Mouse (Mus musculus) ES-Bruce4 (cell line): ENCODE measurements at regions not wholly inside any gene's neighbourhood (a gene's known extent, or its start where the extent isn't known, plus 50 kb on each side); places are given as distances from the start of the nearest gene placed in this dataset.
A peak's percentile ranks its signal among the peaks of the same experiment; 100 is the strongest.

ENCODE experiments used
- H3K27ac ChIP-seq: 2 replicates; pipeline ENCODE4 v1.5.1; 2012; ENCODE audit warnings: low read length, inconsistent platforms; ENCODE audit not compliant: insufficient read depth
- H3K27me3 ChIP-seq: 2 replicates; pipeline ENCODE4 v1.6.1; 2012; ENCODE audit warnings: mild to moderate bottlenecking, low read length, inconsistent platforms; ENCODE audit not compliant: control insufficient read depth, poor library complexity, insufficient read depth, severe bottlenecking
- H3K36me3 ChIP-seq: 2 replicates; pipeline ENCODE4 v1.6.1; 2012; ENCODE audit warnings: inconsistent platforms, mild to moderate bottlenecking, low read length, moderate library complexity; ENCODE audit not compliant: control insufficient read depth, poor library complexity, insufficient read depth, severe bottlenecking
- H3K4me1 ChIP-seq: one replicate; pipeline ENCODE4 v1.8.1; 2011; ENCODE audit warnings: low read length; ENCODE audit not compliant: control insufficient read depth, insufficient read depth
- H3K4me3 ChIP-seq: 2 replicates; pipeline ENCODE4 v1.5.1; 2011; ENCODE audit warnings: low read depth, mild to moderate bottlenecking, low read length
- H3K9ac ChIP-seq: 2 replicates; pipeline ENCODE4 v1.6.1; 2012; ENCODE audit warnings: low read depth, mild to moderate bottlenecking, inconsistent platforms; ENCODE audit not compliant: poor library complexity, severe bottlenecking
- H3K9me3 ChIP-seq: replicated peaks from 2 replicates; pipeline ENCODE4 v1.6.1; 2012; ENCODE audit warnings: mild to moderate bottlenecking, low read length, inconsistent platforms; ENCODE audit not compliant: control insufficient read depth, poor library complexity, insufficient read depth, severe bottlenecking
- CTCF ChIP-seq: IDR thresholded peaks from one replicate; pipeline ENCODE4 v1.8.1; 2011; ENCODE audit warnings: low read depth, low read length
- EP300 ChIP-seq: IDR thresholded peaks from 2 replicates; pipeline ENCODE4 v1.6.1; 2011; ENCODE audit warnings: low read depth, low read length; ENCODE audit not compliant: insufficient read depth
- POLR2A ChIP-seq: IDR thresholded peaks from one replicate; pipeline ENCODE4 v1.8.1; 2011; ENCODE audit warnings: low read length; ENCODE audit not compliant: insufficient read depth

DNA sequence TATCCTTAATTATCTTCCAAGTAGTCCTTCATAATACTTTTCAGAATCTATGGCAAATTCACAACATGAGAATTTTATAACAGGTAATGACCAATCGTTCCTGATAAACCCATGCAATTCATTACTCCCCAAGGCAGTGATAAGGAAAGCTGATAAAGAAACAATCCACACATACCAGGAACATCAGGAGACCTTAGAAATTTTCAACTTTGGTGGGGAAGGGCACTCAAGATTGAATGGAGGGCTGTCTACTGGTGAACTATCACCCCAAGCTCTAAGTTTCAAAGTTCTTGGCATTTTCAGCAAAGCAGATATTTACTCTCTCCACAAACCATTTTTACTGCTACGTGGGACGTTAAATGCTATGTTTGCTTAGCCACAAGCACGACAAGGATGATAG is 440.2 kb upstream of the Pmfbp1 start:
- no peaks in the 10 kb centered on the region for H3K4me1 ChIP-seq
- no peak for TF ChIP-seq POLR2A
- H3K4me3 ChIP-seq = no peak overlapping the region
- H3K27me3 ChIP-seq = no peaks in the 10 kb centered on the region
- no peak overlapping the region for H3K27ac ChIP-seq
- no peaks in the 10 kb centered on the region for H3K36me3 ChIP-seq
- H3K9ac ChIP-seq = no peak overlapping the region
- H3K9me3 ChIP-seq = peaks cover 10% of the 10 kb centered on the region; the same call in 1 of the 2 replicates

- no peaks in the 10 kb centered on the region for H3K9me3 ChIP-seq
- no peaks in the 10 kb centered on the region for H3K4me1 ChIP-seq
- H3K4me3 ChIP-seq = no peak overlapping the region
- TF ChIP-seq POLR2A (no peak), CTCF (no peak), EP300 (no peak)
- H3K27me3 ChIP-seq = no peaks in the 10 kb centered on the region
- no peak overlapping the region for H3K27ac ChIP-seq
- no peak overlapping the region for H3K9ac ChIP-seq
- H3K36me3 ChIP-seq = no peaks in the 10 kb centered on the region
These were observed 434.7 kb upstream of the Pmfbp1 start for GRCm38 (mm10) chr8:109059152-109059551.

DNA sequence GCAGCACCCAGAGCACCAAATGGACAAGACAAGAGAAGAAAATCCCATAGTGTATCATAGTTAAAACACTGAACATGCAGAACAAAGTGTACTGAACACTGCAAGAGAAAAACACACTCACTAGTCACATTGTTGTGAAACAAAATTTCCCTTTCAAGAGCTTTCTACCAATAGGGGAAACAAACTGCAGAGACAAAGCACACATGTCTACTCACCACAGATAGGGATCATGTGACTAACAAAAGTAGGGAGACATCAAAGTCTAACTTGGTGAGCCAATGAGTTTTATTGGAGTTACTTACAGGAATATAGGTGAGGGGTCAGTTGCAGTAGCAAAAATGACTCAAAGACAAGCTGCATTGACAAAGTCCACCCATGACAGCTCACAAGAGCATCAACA is 431.5 kb upstream of the Pmfbp1 start:
- Histone ChIP-seq H3K4me3 (no peak overlapping the region), H3K27ac (no peak overlapping the region), H3K36me3 (no peaks in the 10 kb centered on the region), H3K27me3 (no peaks in the 10 kb centered on the region), H3K4me1 (no peaks in the 10 kb centered on the region), H3K9ac (no peak overlapping the region), H3K9me3 (peaks cover 3% of the 10 kb centered on the region; the same call in 1 of the 2 replicates)
- TF ChIP-seq CTCF (no peak), EP300 (no peak), POLR2A (no peak)

- Histone ChIP-seq H3K36me3 (no peaks in the 10 kb centered on the region), H3K4me3 (no peak overlapping the region), H3K9ac (no peak overlapping the region), H3K27me3 (no peaks in the 10 kb centered on the region), H3K4me1 (no peaks in the 10 kb centered on the region), H3K9me3 (no peaks in the 10 kb centered on the region), H3K27ac (no peak overlapping the region)
- TF ChIP-seq CTCF (no peak), POLR2A (no peak), EP300 (no peak)
These were observed 420.1 kb upstream of the Pmfbp1 start for GRCm38 (mm10) chr8:109073715-109074114.

DNA sequence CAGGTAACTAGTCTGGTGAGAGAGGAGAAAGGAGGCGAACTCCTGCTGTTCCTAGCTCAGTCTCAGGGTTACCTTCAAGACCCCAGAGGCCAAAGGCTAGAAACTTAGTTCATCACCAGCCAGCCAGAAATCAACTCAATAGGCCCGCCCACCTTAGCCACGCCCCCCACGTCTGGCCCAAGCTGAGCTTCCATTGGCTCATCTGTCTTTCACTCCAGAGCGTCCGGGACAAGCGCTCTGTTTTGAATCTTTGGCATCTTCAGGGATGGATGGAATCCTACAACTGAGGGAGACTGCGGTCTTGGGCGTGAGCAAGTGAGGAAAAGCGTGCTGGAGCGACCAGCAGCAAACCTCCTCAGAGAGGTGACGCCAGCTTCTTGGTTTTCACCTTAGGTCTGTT is 418.8 kb upstream of the Pmfbp1 start:
- no peak for TF ChIP-seq EP300
- TF ChIP-seq CTCF = no peak
- no peak for TF ChIP-seq POLR2A
- H3K27ac ChIP-seq = no peak overlapping the region

DNA sequence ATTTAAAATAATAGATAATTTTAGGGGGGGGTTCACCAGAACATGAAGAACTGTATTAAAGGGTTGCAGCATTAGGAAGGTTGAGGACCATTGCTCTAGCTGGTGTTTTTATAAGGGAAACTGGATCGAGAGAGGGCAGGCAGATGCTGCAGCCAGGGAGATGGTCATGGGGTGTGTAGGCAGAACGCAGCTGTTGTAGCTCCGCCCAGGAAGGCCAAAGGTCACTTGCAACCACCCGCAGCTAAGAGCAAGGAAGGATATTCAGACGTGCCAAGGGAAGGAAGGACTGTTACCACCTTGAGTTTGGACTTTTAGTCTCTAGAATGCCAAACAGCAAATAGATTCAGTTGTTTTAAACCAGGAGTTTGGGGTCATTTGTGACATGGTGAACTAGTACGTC is 414.6 kb upstream of the Pmfbp1 start:
- TF ChIP-seq POLR2A = no peak
- TF ChIP-seq CTCF = no peak
- no peak for TF ChIP-seq EP300
- Histone ChIP-seq H3K36me3 (no peaks in the 10 kb centered on the region), H3K9ac (no peak overlapping the region), H3K27ac (no peak overlapping the region), H3K9me3 (peaks cover 5% of the 10 kb centered on the region; the same call in 1 of the 2 replicates), H3K4me1 (no peaks in the 10 kb centered on the region), H3K4me3 (no peak overlapping the region), H3K27me3 (no peaks in the 10 kb centered on the region)

More for the DNA sequence above, 418.8 kb upstream of the Pmfbp1 start:
- peak overlapping the region; percentile 74 for H3K4me3 ChIP-seq
- H3K9me3 ChIP-seq = no peaks in the 10 kb centered on the region
- H3K36me3 ChIP-seq = no peaks in the 10 kb centered on the region
- no peak overlapping the region for H3K9ac ChIP-seq
- H3K4me1 ChIP-seq = no peaks in the 10 kb centered on the region
- no peaks in the 10 kb centered on the region for H3K27me3 ChIP-seq

GRCm38 (mm10) chr8:109081295-109081694 is 412.5 kb upstream of the Pmfbp1 start:
- H3K4me1 ChIP-seq = no peaks in the 10 kb centered on the region
- no peaks in the 10 kb centered on the region for H3K27me3 ChIP-seq
- no peak for TF ChIP-seq CTCF
- TF ChIP-seq POLR2A = no peak
- TF ChIP-seq EP300 = no peak
- H3K9me3 ChIP-seq = peaks cover 5% of the 10 kb centered on the region; the same call in 1 of the 2 replicates
- H3K4me3 ChIP-seq = no peak overlapping the region
- H3K9ac ChIP-seq = no peak overlapping the region
- no peaks in the 10 kb centered on the region for H3K36me3 ChIP-seq
- H3K27ac ChIP-seq = no peak overlapping the region
